Mouse (Mus musculus) adrenal gland, postnatal 14 days (tissue): ENCODE results near the gene Tmem88. TPM values are rescaled to one million over a fixed set of nuclear protein-coding genes. Genes with fewer than 3 reads are reported as not detected.

ENCODE experiments used
- DNase-seq: peaks from one replicate; pipeline ENCODE4 v3.0.0; 2021; ENCODE audit warnings: mixed read lengths
- total RNA-seq: library from RNA; stranded (reverse); gene quantifications from 2 replicates; pipeline ENCODE4 v1.2.3, GENCODE M21; 2021

Gene Tmem88
- total RNA-seq, 1 experiment from 2014 or later: 30.2 TPM

DNA sequence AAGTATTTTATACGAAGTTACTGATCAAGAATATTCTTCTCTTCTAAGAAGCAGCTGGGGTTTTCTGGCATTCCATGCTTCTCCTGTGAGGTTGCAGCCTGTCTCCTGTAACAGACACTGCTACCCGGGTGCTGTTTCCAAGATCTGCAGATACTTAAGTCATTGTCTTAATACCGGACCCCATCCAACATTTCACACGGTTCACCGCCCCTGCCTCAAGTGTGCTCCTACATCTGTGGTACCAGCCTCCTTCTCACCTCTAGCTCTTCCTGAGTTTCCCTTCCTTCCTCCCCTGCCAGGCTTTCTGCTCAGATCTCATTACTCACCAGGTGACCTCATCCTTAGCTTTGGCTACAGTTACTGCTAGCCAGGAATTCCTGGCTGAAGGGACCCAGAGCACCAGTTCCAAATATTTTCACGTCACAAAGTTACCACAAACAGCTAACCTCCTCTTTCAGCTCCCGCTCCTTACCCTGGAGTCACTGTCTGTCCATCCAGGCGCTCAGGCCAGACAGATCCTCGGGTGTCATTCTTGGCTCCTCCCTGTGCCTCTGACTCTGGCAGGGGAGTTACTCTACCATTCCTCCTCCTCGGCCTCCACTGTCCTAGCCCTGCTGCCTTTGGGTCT lies 15.4 kb downstream of the Tmem88 start:
- DNase-seq: no peak

- no peak for DNase-seq
Measured at GRCm38 (mm10) chr11:69381356-69381755, 16.7 kb downstream of the Tmem88 start.

DNA sequence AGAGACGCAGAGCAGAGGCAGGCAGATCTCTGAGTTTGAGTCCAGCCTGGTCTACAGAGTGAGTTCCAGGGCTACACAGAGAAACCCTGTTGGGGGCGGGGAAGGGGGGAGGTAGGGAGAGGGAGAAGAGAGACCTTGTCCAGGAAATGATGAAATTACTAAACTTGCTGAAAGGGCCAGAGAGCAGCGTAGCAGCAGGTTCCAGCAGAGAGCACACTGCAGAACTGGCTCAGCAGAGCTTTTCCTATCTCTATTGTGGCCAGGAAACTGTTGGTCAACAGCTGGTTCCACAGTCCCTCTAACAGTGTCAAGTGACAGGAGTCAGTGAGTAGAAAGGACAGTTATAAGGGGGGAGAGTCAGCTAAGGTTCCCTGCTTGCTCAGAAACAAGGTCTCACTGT lies 18.4 kb downstream of the Tmem88 start:
- DNase-seq: no peak

- DNase-seq: no peak
Measured at GRCm38 (mm10) chr11:69377766-69378165, 20.3 kb downstream of the Tmem88 start.

GRCm38 (mm10) chr11:69375646-69376045 lies 22.4 kb downstream of the Tmem88 start:
- DNase-seq: no peak

- DNase-seq: no peak
Measured at GRCm38 (mm10) chr11:69373223-69373965, 24.6 kb downstream of the Tmem88 start.

DNA sequence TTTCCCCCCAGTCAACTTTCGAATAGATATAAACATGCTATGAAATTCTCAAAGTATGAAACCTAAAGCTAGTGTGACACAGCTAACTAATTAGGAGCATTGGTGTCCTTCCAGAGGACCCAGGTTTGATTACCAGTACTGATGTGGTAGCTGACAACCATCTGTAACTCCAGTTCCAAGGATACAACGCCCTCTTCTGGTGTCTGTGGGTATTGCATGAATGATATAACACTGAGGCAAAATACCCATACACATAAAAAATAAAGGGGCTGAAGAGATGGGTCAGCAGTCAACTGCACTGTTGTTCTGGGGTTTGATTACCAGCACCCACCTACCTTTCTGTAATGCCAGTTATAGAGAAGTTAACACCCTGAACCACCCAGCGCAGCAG lies 25.3 kb downstream of the Tmem88 start:
- DNase-seq: no peak

- DNase-seq: peak; percentile 36
Measured at GRCm38 (mm10) chr11:69372056-69372779, 25.8 kb downstream of the Tmem88 start.

GRCm38 (mm10) chr11:69371601-69372000 lies 26.4 kb downstream of the Tmem88 start:
- DNase-seq: no peak

DNA sequence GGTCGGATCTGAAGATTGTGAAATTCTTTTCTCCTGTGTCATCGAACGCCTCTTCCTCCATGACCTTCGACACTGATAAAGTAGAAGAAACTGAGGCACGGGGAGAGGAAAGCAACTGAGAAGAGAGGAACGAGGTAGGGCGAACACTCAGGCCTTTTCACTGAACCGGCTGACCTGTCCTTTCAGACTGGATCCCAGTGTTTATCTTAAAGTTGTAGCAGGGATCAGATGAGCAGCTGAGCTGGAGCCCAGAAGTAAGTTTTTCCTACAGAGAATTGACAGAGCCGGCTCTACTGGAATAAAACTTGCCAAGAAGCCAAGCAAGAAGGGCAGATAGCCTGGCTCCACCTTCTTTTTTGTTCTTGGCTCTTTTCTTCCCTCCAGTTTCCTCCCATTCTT lies 27.2 kb downstream of the Tmem88 start:
- no peak for DNase-seq

- DNase-seq: no peak
Measured at GRCm38 (mm10) chr11:69369990-69370816, 27.8 kb downstream of the Tmem88 start.

GRCm38 (mm10) chr11:69369215-69369989 lies 28.6 kb downstream of the Tmem88 start, which contains the start of gene Chd3:
Chd3 (minus strand) TSS chr11:69369406.
- no peak for DNase-seq

DNA sequence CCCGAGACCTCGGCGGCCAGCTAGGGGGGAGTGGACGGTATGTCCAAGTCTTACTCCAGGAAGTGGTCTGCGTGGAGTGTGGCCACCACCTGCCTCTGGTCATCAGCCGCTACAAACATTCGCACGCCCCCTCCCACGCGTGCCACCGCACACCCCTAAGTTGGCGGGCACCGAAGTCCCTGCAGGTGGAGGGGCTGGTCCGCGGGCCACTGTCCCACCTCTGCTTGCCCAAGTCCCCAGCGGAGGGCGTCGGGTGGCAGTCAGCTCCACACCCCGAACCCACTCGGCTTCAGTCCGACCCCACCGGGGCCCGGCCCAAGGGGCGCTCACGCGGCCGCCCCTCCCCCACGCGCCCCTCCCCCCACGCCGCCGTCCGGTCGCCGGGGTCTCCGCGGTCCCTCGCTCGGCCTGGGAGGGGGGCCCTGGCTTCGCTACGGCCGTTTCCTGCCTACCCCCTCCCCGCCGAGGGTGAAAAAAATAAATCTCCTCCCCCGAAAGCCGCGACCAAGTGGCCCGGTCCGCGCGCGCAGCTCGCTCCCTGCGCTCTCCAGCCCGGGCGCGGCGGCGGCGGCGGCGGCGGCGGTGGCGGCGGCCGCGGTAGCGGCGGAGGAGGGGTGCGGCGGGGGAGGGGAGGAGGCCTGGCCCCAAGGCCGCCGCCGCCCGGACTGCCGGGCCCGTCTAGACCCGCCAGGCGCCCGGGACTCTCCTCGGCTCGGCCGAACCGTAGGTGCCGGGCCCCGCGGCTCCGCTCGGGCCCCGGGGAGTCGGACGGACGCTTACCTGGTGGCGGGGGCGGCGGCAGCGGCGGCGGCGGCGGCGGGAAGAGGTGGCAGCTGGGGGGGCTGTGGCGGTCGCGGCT lies 29.4 kb downstream of the Tmem88 start:
- peak; percentile 75 for DNase-seq

GRCm38 (mm10) chr11:69367616-69368355 lies 30.2 kb downstream of the Tmem88 start:
- no peak for DNase-seq

GRCm38 (mm10) chr11:69366855-69367615 lies 31.0 kb downstream of the Tmem88 start:
- DNase-seq: peak; percentile 47

DNA sequence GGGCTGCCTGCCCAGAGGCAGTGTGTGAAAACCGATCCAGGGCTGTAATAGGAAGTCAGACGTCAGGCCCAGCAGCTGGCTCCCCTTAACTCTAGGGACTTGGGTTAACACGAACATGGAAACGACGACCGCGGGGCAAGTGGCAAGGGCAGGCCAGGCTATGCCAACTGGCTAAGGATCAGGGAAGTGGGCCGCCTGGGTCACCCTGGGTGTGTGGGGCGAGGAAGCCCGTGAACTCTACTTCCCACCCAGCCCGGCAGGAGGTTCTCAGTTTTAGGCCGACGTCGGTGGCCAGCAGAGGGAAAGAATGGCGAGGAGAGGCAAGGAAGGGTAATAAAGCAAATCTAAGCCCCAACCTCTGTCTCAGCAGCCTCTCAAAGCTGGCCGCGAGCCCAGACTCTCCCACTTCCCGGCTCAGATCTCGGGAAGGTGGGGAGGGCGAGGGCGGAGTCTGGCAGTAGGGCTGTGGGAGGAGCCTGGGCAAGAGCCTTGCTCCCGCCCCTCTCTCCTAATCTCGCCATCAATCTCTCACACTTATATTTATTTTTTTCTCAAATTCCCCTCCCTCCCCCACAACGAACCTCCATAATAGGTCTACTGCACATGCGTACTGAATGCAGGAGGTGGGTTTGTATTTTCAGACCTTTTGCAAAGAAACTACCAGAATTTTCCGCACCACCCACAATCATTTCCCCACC lies 31.7 kb downstream of the Tmem88 start:
- DNase-seq: peak; percentile 98

DNA sequence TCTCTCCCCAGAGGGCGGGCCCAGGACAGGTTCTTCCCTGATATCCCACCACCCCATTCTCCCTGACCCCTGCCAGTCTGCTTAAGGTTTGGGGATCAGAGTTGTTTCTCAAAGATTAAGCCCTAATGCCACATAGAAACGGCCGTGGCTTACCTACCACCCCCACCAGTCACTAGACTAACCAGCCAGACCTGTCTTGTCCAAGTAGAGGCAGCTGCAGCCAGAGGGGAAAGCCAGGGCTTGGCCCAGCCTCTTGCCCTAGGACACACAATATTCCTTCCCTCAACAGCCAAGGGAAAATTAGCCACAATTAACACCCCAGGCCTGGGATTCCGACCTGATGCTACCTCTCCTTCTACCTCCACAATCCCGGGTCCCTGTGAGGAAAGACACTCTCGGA lies 32.3 kb downstream of the Tmem88 start:
- DNase-seq: no peak

- DNase-seq: peak; percentile 99
Measured at GRCm38 (mm10) chr11:69364910-69365309, 33.1 kb downstream of the Tmem88 start.
